Mouse (Mus musculus) stomach, postnatal 0 days (tissue): ENCODE data around the gene Pcnx3. TPM values are rescaled to one million over a fixed set of nuclear protein-coding genes. Genes with fewer than 3 reads are reported as not detected.

Experiments
- ATAC-seq: fragments of 200-750 bp; cut with Nextera tagmentation; 2 replicates; pipeline ENCODE4 v1.8.0; 2017; ENCODE audit not compliant: low FRiP score, low TSS enrichment
- DNase-seq: peaks from one replicate; pipeline ENCODE4 v3.0.0-alpha.2; 2016; ENCODE audit warnings: low spot score
- H3K27ac ChIP-seq: fragments of 300-500 bp; sonication (generic); replicated peaks from 2 replicates; pipeline ENCODE4 v1.5.1; 2014; ENCODE audit warnings: mild to moderate bottlenecking, control low read depth
- H3K27me3 ChIP-seq: fragments of 300-500 bp; sonication (generic); 2 replicates; pipeline ENCODE4 v1.6.1; 2014; ENCODE audit warnings: low read length; ENCODE audit not compliant: control insufficient read depth, insufficient read depth
- H3K36me3 ChIP-seq: fragments of 300-500 bp; sonication (generic); 2 replicates; pipeline ENCODE4 v1.6.1; 2014; ENCODE audit warnings: low read length, mixed read lengths; ENCODE audit not compliant: control insufficient read depth, insufficient read depth
- H3K4me1 ChIP-seq: fragments of 300-500 bp; sonication (generic); replicated peaks from 2 replicates; pipeline ENCODE4 v1.6.1; 2014; ENCODE audit warnings: antibody characterized with exemption; ENCODE audit not compliant: control insufficient read depth, insufficient read depth
- H3K4me2 ChIP-seq: fragments of 300-500 bp; sonication (generic); replicated peaks from 2 replicates; pipeline ENCODE4 v1.6.1; 2014; ENCODE audit warnings: low read depth, mild to moderate bottlenecking, control low read depth, moderate library complexity
- H3K4me3 ChIP-seq: fragments of 300-500 bp; sonication (generic); 2 replicates; pipeline ENCODE4 v1.5.1; 2014; ENCODE audit warnings: low read depth, low read length, control low read depth
- H3K9ac ChIP-seq: fragments of 300-500 bp; sonication (generic); 2 replicates; pipeline ENCODE4 v1.6.1; 2014; ENCODE audit warnings: mild to moderate bottlenecking, low read length, control low read depth, mixed read lengths
- H3K9me3 ChIP-seq: fragments of 300-500 bp; sonication (generic); 2 replicates; pipeline ENCODE4 v1.6.1; 2016; ENCODE audit warnings: low read length; ENCODE audit not compliant: control insufficient read depth
- CTCF ChIP-seq: IDR thresholded peaks from 2 replicates; pipeline ENCODE4 v1.5.1; 2016; ENCODE audit warnings: antibody characterized with exemption, low read depth, mild to moderate bottlenecking, moderate library complexity
- EP300 ChIP-seq: optimal IDR thresholded peaks from 2 replicates; pipeline ENCODE3; 2016; ENCODE audit warnings: antibody characterized with exemption
- WGBS: fragments of 180-500 bp; shearing (Covaris S2); extraction: QIAGEN DNeasy Blood & Tissue Kit; methylation state at CpG from one replicate; pipeline ENCODE4 v1.1.7; 2014; 5-methylcytosine and 5-hydroxymethylcytosine counted together
- polyA plus RNA-seq: library from polyadenylated mRNA; unstranded; fragments of >200 nt; fragmentation: Nextera tagmentation; extraction: Ambion mirVana; gene quantifications from 2 replicates; pipeline ENCODE4 v1.2.1, GENCODE M21; 2015

Gene Pcnx3
- polyA plus RNA-seq, 1 experiment from 2014 or later = 6.5 TPM

GRCm38 (mm10) chr19:5693801-5694200 lies 5.1 kb upstream of the Pcnx3 start:
- DNase-seq (no peak), ATAC-seq (no peak)
- peak overlapping the region; percentile 2; the same call in 1 of the 2 replicates for H3K9ac ChIP-seq
- H3K4me3 ChIP-seq = no peak overlapping the region
- no peaks in the 10 kb centered on the region for H3K9me3 ChIP-seq
- H3K27ac ChIP-seq = no peak overlapping the region
- TF ChIP-seq CTCF (no peak), EP300 (no peak)
- H3K4me2 ChIP-seq = no peak overlapping the region
- H3K4me1 ChIP-seq = no peaks in the 10 kb centered on the region; the same call in 1 of the 2 replicates
- 89% methylated on average over 6 of the region's 6 CpGs for WGBS
- peaks cover 42% of the 10 kb centered on the region for H3K36me3 ChIP-seq
- H3K27me3 ChIP-seq = no peaks in the 10 kb centered on the region

- DNase-seq (no peak), ATAC-seq (no peak)
- Histone ChIP-seq H3K9me3 (no peaks in the 10 kb centered on the region), H3K4me1 (no peaks in the 10 kb centered on the region; the same call in none of the 2 replicates), H3K4me2 (peak overlapping the region; percentile 94), H3K4me3 (peak overlapping the region; percentile 81; the same call in 1 of the 2 replicates), H3K27ac (peak overlapping the region; percentile 78; the same call in 1 of the 2 replicates), H3K27me3 (no peaks in the 10 kb centered on the region), H3K9ac (peak overlapping the region; percentile 88), H3K36me3 (peaks cover 35% of the 10 kb centered on the region)
- WGBS = 58% methylated on average over 10 of the region's 10 CpGs
- TF ChIP-seq CTCF (no peak), EP300 (no peak)
These were observed 4.2 kb upstream of the Pcnx3 start for GRCm38 (mm10) chr19:5692913-5693396.

DNA sequence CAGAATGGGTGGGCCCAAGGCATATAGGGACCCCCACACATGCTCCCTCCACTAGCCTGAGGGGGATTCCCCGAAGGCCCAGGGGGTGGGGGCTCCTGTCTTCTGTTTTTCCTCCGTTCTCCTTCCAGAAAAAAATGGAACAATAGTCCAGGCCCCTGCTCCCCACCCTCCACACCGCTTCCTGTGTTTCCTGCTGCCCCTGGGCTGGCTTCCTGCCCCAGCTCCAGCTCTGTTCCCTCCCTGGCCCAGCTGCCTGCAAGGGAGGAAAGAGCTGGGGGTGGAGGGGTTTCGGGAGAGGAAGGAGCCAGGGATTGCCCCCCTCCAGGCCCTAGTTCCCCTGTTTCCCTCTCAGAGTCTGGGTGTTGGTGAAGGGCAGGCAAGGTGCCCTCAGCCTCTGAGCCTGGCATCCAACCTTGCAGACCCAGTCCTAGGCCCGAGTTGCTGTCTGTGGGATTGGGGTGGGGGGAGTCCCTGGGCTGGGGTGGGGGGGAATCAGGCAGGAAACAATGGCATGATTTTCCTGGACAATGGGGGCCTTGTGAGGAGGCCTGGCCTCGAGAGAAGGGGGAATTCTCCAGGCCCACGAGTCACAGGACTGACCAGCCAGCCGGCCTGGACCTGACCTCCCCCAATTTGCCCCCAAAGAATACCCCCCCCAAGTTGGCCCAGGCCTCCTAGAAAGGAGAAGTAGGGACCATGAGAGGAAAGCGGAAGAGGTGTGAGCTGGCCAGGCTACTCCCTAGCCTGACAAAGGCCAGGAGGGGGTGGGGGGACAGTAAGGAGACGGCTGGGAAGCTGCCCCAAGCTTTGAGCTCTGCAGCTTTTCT lies 3.6 kb upstream of the Pcnx3 start:
- H3K4me3 ChIP-seq = peak overlapping the region; percentile 81
- H3K36me3 ChIP-seq = peaks cover 30% of the 10 kb centered on the region
- H3K4me1 ChIP-seq = no peaks in the 10 kb centered on the region; the same call in none of the 2 replicates
- peak overlapping the region; percentile 78 for H3K27ac ChIP-seq
- no peaks in the 10 kb centered on the region for H3K27me3 ChIP-seq
- no peaks in the 10 kb centered on the region for H3K9me3 ChIP-seq
- WGBS = 56% methylated on average over 10 of the region's 10 CpGs
- H3K9ac ChIP-seq = peak overlapping the region; percentile 88
- H3K4me2 ChIP-seq = peak overlapping the region; percentile 94
- TF ChIP-seq EP300 = no peak
- no peak for TF ChIP-seq CTCF
- ATAC-seq (no peak), DNase-seq (no peak)

- ATAC-seq (no peak), DNase-seq (no peak)
- peak overlapping the region; percentile 94 for H3K4me2 ChIP-seq
- no peak for TF ChIP-seq EP300
- H3K27me3 ChIP-seq = no peaks in the 10 kb centered on the region
- H3K9ac ChIP-seq = peak overlapping the region; percentile 88
- no peaks in the 10 kb centered on the region; the same call in none of the 2 replicates for H3K4me1 ChIP-seq
- H3K27ac ChIP-seq = peak overlapping the region; percentile 78
- peaks cover 23% of the 10 kb centered on the region for H3K36me3 ChIP-seq
- H3K9me3 ChIP-seq = no peaks in the 10 kb centered on the region
- peak overlapping the region; percentile 81 for H3K4me3 ChIP-seq
- WGBS = 50% methylated on average over 5 of the region's 5 CpGs
These were observed 2.9 kb upstream of the Pcnx3 start for GRCm38 (mm10) chr19:5691601-5692000.

DNA sequence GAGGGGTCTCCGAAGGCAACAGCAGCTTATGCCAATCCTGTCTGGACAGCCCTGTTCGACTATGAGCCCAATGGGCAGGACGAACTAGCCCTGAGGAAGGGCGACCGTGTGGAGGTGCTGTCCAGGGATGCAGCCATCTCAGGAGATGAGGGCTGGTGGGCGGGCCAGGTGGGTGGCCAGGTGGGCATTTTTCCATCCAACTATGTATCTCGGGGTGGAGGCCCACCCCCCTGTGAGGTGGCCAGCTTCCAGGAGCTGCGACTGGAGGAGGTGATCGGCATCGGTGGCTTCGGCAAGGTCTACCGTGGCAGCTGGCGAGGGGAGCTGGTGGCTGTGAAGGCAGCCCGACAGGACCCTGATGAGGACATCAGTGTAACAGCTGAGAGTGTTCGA lies 1.6 kb upstream of the Pcnx3 start:
- Histone ChIP-seq H3K36me3 (peaks cover 18% of the 10 kb centered on the region), H3K4me1 (no peaks in the 10 kb centered on the region; the same call in none of the 2 replicates), H3K27me3 (no peaks in the 10 kb centered on the region), H3K4me2 (peak overlapping the region; percentile 94), H3K9me3 (no peaks in the 10 kb centered on the region), H3K4me3 (peak overlapping the region; percentile 81), H3K9ac (peak overlapping the region; percentile 88), H3K27ac (peak overlapping the region; percentile 96)
- TF ChIP-seq EP300 = no peak
- TF ChIP-seq CTCF = no peak
- WGBS = 46% methylated on average over 14 of the region's 15 CpGs
- no peak for DNase-seq
- no peak for ATAC-seq
